Mouse (Mus musculus): ENCODE data around the gene Gm10974. TPM values are rescaled to one million over a fixed set of nuclear protein-coding genes. Genes with fewer than 3 reads are reported as not detected.

The Gm10974 gene
- polyA plus RNA-seq, 1 experiment from 2014 or later = not detected

DNA sequence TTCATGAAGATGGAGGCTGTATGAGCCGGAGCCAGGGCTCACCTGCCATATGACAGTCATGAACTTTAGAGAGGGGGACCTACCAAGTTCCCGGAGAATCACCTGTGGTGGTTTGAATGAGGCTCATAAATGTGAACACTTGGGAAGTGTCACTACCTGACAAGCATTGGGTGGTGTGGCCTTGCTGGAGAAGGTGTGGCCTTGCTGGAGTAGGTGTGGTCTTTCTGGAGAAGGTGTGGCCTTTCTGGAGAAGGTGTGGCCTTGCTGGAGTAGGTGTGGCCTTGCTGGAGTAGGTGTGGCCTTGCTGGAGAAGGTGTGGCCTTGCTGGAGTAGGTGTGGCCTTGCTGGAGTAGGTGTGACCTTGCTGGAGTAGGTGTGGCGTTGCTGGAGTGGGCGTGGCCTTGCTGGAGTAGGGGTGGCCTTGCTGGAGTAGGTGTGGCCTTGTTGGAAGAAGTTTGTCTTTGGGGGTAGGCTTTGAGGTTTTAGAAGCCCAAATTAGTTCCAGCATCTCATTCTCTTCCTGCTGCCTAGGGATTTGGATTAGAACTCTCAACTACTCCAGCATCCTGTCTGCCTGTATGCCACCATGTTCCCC lies 31.7 kb upstream of the Gm10974 start:
- no peak overlapping the region for H3K4me3 ChIP-seq (ENCODE audit: low read depth, low read length)
- no peaks in the 10 kb centered on the region for H3K4me1 ChIP-seq (replicated peaks; ENCODE audit: control insufficient read depth, insufficient read depth, low read length)
- ATAC-seq (replicated peaks; ENCODE audit: low FRiP score) (no peak; the same call in 1 of the 2 replicates), DNase-seq (ENCODE audit: low spot score) (no peak)
- H3K27ac ChIP-seq (ENCODE audit: low read depth, low read length) = no peak overlapping the region
- H3K9ac ChIP-seq (ENCODE audit: low read depth, low read length) = no peak overlapping the region
- no peaks in the 10 kb centered on the region for H3K27me3 ChIP-seq (replicated peaks; ENCODE audit: control insufficient read depth, insufficient read depth, low read length)
- WGBS = 86% methylated on average over 4 of the region's 4 CpGs
- H3K9me3 ChIP-seq (ENCODE audit: control insufficient read depth, low read length) = no peaks in the 10 kb centered on the region
- no peak overlapping the region for H3K4me2 ChIP-seq
- no peaks in the 10 kb centered on the region for H3K36me3 ChIP-seq (ENCODE audit: control insufficient read depth, insufficient read depth, low read length)

GRCm38 (mm10) chr7:66336955-66337354 lies 28.8 kb upstream of the Gm10974 start:
- H3K9ac ChIP-seq (ENCODE audit: low read depth, low read length) = no peak overlapping the region
- ATAC-seq (replicated peaks; ENCODE audit: low FRiP score) = no peak

GRCm38 (mm10) chr7:66339625-66340024 lies 26.1 kb upstream of the Gm10974 start:
- no peak overlapping the region for H3K9ac ChIP-seq (ENCODE audit: low read depth, low read length)
- 34% methylated on average over 5 of the region's 5 CpGs for WGBS
- H3K36me3 ChIP-seq (ENCODE audit: control insufficient read depth, insufficient read depth, low read length) = no peaks in the 10 kb centered on the region
- no peak overlapping the region for H3K4me3 ChIP-seq (ENCODE audit: low read depth, low read length)
- H3K4me2 ChIP-seq = no peak overlapping the region; the same call in 1 of the 2 replicates
- no peaks in the 10 kb centered on the region for H3K27me3 ChIP-seq (replicated peaks; ENCODE audit: control insufficient read depth, insufficient read depth, low read length)
- 0 out of 2 replicates have a peak, but pooled peaks cover 3% of the 10 kb centered on the region for H3K4me1 ChIP-seq (replicated peaks; ENCODE audit: control insufficient read depth, insufficient read depth, low read length)
- no peaks in the 10 kb centered on the region for H3K9me3 ChIP-seq (ENCODE audit: control insufficient read depth, low read length)
- no peak for DNase-seq (ENCODE audit: low spot score)
- no peak for ATAC-seq (replicated peaks; ENCODE audit: low FRiP score)
- H3K27ac ChIP-seq (ENCODE audit: low read depth, low read length) = no peak overlapping the region

More at GRCm38 (mm10) chr7:66336955-66337354, 28.8 kb upstream of the Gm10974 start:
- H3K27ac ChIP-seq (ENCODE audit: low read depth, low read length) = no peak overlapping the region
- H3K4me2 ChIP-seq = no peak overlapping the region
- no peaks in the 10 kb centered on the region for H3K27me3 ChIP-seq (replicated peaks; ENCODE audit: control insufficient read depth, insufficient read depth, low read length)
- no peak for DNase-seq (ENCODE audit: low spot score)
- no peak overlapping the region for H3K4me3 ChIP-seq (ENCODE audit: low read depth, low read length)
- H3K9me3 ChIP-seq (ENCODE audit: control insufficient read depth, low read length) = no peaks in the 10 kb centered on the region
- H3K4me1 ChIP-seq (replicated peaks; ENCODE audit: control insufficient read depth, insufficient read depth, low read length) = 0 out of 2 replicates have a peak, but pooled peaks cover 3% of the 10 kb centered on the region
- no peaks in the 10 kb centered on the region for H3K36me3 ChIP-seq (ENCODE audit: control insufficient read depth, insufficient read depth, low read length)
- WGBS = 84% methylated on average over 2 of the region's 2 CpGs

DNA sequence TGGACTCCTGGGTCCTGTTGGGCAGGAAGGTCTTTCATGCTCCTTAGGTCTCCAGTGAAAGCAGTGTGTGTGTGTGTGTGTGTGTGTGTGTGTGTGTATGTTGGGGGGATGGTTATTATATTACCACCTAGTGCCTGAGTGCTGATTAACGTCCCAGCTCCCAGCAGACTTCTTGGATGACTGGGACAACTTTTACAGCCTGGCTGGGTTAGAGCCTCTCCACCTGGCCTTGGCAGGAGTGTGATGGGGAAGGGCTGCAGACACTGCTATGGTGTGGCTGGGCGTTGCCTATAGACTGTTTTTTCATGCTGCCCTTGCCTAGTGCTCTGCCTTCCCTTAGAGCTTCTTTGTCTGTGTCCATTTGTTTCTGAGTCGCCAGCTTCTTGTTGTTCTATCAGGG lies 25.7 kb upstream of the Gm10974 start:
- no peak overlapping the region; the same call in 1 of the 2 replicates for H3K4me2 ChIP-seq
- no peak for ATAC-seq (replicated peaks; ENCODE audit: low FRiP score)

DNA sequence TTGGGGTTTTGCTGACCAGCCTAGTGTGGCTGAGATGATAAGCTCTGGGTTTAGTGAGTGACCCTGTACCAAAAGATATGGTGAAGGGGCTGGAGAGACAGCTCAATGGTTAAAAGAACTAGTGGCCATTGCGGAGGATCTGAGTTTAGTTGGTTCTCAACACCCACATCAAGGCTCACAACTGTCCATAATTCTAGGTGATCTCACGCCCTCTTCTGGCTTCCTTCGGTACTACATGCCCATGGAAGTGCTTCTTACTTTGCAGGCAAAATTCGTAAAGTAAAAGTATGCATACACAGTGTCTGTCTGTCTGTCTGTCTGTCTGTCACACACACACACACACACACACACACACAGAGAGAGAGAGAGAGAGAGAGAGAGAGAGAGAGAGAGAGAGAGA lies 23.4 kb upstream of the Gm10974 start:
- 0 out of 2 replicates have a peak, but pooled peaks cover 3% of the 10 kb centered on the region for H3K4me1 ChIP-seq (replicated peaks; ENCODE audit: control insufficient read depth, insufficient read depth, low read length)
- H3K27me3 ChIP-seq (replicated peaks; ENCODE audit: control insufficient read depth, insufficient read depth, low read length) = no peaks in the 10 kb centered on the region
- DNase-seq (ENCODE audit: low spot score) (no peak), ATAC-seq (replicated peaks; ENCODE audit: low FRiP score) (no peak)
- no peak overlapping the region for H3K9ac ChIP-seq (ENCODE audit: low read depth, low read length)
- no peak overlapping the region for H3K4me3 ChIP-seq (ENCODE audit: low read depth, low read length)
- no peak overlapping the region for H3K4me2 ChIP-seq
- WGBS = 43% methylated on average over 4 of the region's 4 CpGs
- H3K9me3 ChIP-seq (ENCODE audit: control insufficient read depth, low read length) = no peaks in the 10 kb centered on the region
- H3K27ac ChIP-seq (ENCODE audit: low read depth, low read length) = no peak overlapping the region
- H3K36me3 ChIP-seq (ENCODE audit: control insufficient read depth, insufficient read depth, low read length) = no peaks in the 10 kb centered on the region

More for the DNA sequence above, 25.7 kb upstream of the Gm10974 start:
- H3K36me3 ChIP-seq (ENCODE audit: control insufficient read depth, insufficient read depth, low read length) = no peaks in the 10 kb centered on the region
- no peaks in the 10 kb centered on the region for H3K27me3 ChIP-seq (replicated peaks; ENCODE audit: control insufficient read depth, insufficient read depth, low read length)
- DNase-seq (ENCODE audit: low spot score) = no peak
- WGBS = 54% methylated on average over 3 of the region's 3 CpGs
- H3K4me1 ChIP-seq (replicated peaks; ENCODE audit: control insufficient read depth, insufficient read depth, low read length) = 0 out of 2 replicates have a peak, but pooled peaks cover 3% of the 10 kb centered on the region
- no peak overlapping the region for H3K4me3 ChIP-seq (ENCODE audit: low read depth, low read length)
- no peak overlapping the region for H3K9ac ChIP-seq (ENCODE audit: low read depth, low read length)
- H3K27ac ChIP-seq (ENCODE audit: low read depth, low read length) = no peak overlapping the region
- no peaks in the 10 kb centered on the region for H3K9me3 ChIP-seq (ENCODE audit: control insufficient read depth, low read length)

DNA sequence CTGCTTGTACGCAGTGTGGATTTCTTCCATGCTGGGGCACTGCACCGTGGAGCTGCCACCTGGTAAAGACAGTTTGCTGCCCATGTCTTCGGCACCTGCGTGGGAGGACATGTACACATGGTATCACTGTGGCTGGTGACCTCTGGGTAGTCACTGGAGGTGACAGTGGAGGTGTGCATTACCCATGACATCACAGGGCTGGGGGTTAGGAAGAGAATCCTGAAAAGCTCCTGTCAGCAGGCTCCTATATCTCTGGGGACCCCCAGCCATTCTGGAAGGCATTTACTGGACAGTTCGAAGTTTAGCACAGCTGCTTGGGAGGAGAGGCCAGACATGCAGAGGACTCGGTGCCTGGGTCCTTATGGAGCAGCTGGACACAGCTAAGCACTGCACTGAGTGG lies 22.9 kb upstream of the Gm10974 start:
- Histone ChIP-seq H3K4me3 (ENCODE audit: low read depth, low read length) (no peak overlapping the region), H3K27me3 (replicated peaks; ENCODE audit: control insufficient read depth, insufficient read depth, low read length) (no peaks in the 10 kb centered on the region), H3K9me3 (ENCODE audit: control insufficient read depth, low read length) (no peaks in the 10 kb centered on the region), H3K36me3 (ENCODE audit: control insufficient read depth, insufficient read depth, low read length) (no peaks in the 10 kb centered on the region), H3K4me1 (replicated peaks; ENCODE audit: control insufficient read depth, insufficient read depth, low read length) (0 out of 2 replicates have a peak, but pooled peaks cover 3% of the 10 kb centered on the region), H3K4me2 (no peak overlapping the region), H3K9ac (ENCODE audit: low read depth, low read length) (no peak overlapping the region), H3K27ac (ENCODE audit: low read depth, low read length) (no peak overlapping the region)
- DNase-seq (ENCODE audit: low spot score) (no peak), ATAC-seq (replicated peaks; ENCODE audit: low FRiP score) (no peak)
- WGBS = 77% methylated on average over 6 of the region's 6 CpGs

DNA sequence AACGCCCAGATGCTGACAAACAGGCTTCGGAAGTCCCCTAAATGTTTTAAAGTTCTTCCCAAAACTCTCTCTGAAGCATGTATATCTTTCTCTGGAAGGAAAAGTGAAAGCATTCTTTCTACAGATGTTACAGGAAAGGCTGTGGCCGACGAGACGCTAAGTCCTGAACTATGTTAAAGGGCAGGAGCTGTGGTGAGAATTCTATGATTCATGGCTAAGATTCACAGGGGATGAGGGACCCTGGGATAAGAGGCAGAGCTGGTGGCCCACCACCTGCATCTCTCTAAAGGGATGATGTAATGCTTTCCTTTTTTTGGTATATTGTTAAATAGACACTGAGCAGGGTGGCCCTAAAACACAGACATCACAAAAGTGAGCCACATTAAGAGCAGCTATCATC lies 22.4 kb upstream of the Gm10974 start:
- ATAC-seq (replicated peaks; ENCODE audit: low FRiP score) = no peak
- H3K9ac ChIP-seq (ENCODE audit: low read depth, low read length) = no peak overlapping the region
- H3K27ac ChIP-seq (ENCODE audit: low read depth, low read length) = no peak overlapping the region
- H3K4me1 ChIP-seq (replicated peaks; ENCODE audit: control insufficient read depth, insufficient read depth, low read length) = 0 out of 2 replicates have a peak, but pooled peaks cover 3% of the 10 kb centered on the region
- no peak for DNase-seq (ENCODE audit: low spot score)
- 82% methylated on average over 5 of the region's 5 CpGs for WGBS
- no peaks in the 10 kb centered on the region for H3K36me3 ChIP-seq (ENCODE audit: control insufficient read depth, insufficient read depth, low read length)
- no peaks in the 10 kb centered on the region for H3K9me3 ChIP-seq (ENCODE audit: control insufficient read depth, low read length)
- H3K27me3 ChIP-seq (replicated peaks; ENCODE audit: control insufficient read depth, insufficient read depth, low read length) = no peaks in the 10 kb centered on the region
- H3K4me2 ChIP-seq = no peak overlapping the region
- H3K4me3 ChIP-seq (ENCODE audit: low read depth, low read length) = no peak overlapping the region

GRCm38 (mm10) chr7:66346959-66347663 lies 18.6 kb upstream of the Gm10974 start:
- no peak overlapping the region for H3K4me2 ChIP-seq
- DNase-seq (ENCODE audit: low spot score) (peak; percentile 31), ATAC-seq (replicated peaks; ENCODE audit: low FRiP score) (no peak)
- H3K9ac ChIP-seq (ENCODE audit: low read depth, low read length) = no peak overlapping the region
- H3K27me3 ChIP-seq (replicated peaks; ENCODE audit: control insufficient read depth, insufficient read depth, low read length) = no peaks in the 10 kb centered on the region
- H3K27ac ChIP-seq (ENCODE audit: low read depth, low read length) = no peak overlapping the region
- no peaks in the 10 kb centered on the region for H3K9me3 ChIP-seq (ENCODE audit: control insufficient read depth, low read length)
- 60% methylated on average over 9 of the region's 9 CpGs for WGBS
- no peaks in the 10 kb centered on the region for H3K4me1 ChIP-seq (replicated peaks; ENCODE audit: control insufficient read depth, insufficient read depth, low read length)
- H3K4me3 ChIP-seq (ENCODE audit: low read depth, low read length) = no peak overlapping the region
- no peaks in the 10 kb centered on the region for H3K36me3 ChIP-seq (ENCODE audit: control insufficient read depth, insufficient read depth, low read length)

DNA sequence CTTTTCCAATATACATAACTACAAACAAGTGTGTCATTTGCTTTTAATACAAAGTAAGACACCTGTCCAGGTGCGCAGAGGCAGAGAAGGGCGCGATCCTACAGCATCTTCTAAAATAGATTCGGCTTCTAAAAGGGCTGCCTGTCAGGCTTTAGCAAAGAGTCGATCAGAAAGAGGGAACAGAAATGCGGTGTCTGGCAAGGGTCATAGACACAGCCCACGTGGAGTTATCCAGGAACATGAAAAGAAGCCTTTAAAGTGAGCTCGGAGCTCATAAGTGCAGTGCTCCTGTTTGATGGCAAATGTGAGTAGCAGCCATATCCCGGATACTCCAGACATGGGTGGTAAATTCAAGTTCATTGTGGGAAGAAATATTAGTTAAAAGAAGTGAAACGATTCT lies 17.1 kb upstream of the Gm10974 start:
- DNase-seq (ENCODE audit: low spot score) (no peak), ATAC-seq (replicated peaks; ENCODE audit: low FRiP score) (no peak)
- no peak overlapping the region for H3K4me2 ChIP-seq
- 84% methylated on average over 10 of the region's 10 CpGs for whole genome bisulfite sequencing
- no peak overlapping the region for H3K4me3 ChIP-seq (ENCODE audit: low read depth, low read length)
- H3K9me3 ChIP-seq (ENCODE audit: control insufficient read depth, low read length) = no peaks in the 10 kb centered on the region
- no peak overlapping the region for H3K27ac ChIP-seq (ENCODE audit: low read depth, low read length)
- no peaks in the 10 kb centered on the region for H3K27me3 ChIP-seq (replicated peaks; ENCODE audit: control insufficient read depth, insufficient read depth, low read length)
- no peaks in the 10 kb centered on the region for H3K36me3 ChIP-seq (ENCODE audit: control insufficient read depth, insufficient read depth, low read length)
- no peaks in the 10 kb centered on the region for H3K4me1 ChIP-seq (replicated peaks; ENCODE audit: control insufficient read depth, insufficient read depth, low read length)
- H3K9ac ChIP-seq (ENCODE audit: low read depth, low read length) = no peak overlapping the region

Data from liver, embryonic 11.5 days (tissue).